Mouse (Mus musculus) urinary bladder, postnatal 14 days (tissue): Measurements from ENCODE around the gene Ykt6.
A peak's percentile ranks its signal among the peaks of the same experiment; 100 is the strongest.
"Not testable (repeated sequence)": the region's sequence is repeated elsewhere in the genome, so short reads cannot be mapped to it uniquely, and the experiment has no call there.

ENCODE experiments used
- DNase-seq: peaks from one replicate; pipeline ENCODE4 v3.0.0; 2021; ENCODE audit warnings: low spot score

Gene Ykt6

GRCm38 (mm10) chr11:5994880-5995279, 39.4 kb downstream of the Ykt6 start:
- DNase-seq = no peak

DNA sequence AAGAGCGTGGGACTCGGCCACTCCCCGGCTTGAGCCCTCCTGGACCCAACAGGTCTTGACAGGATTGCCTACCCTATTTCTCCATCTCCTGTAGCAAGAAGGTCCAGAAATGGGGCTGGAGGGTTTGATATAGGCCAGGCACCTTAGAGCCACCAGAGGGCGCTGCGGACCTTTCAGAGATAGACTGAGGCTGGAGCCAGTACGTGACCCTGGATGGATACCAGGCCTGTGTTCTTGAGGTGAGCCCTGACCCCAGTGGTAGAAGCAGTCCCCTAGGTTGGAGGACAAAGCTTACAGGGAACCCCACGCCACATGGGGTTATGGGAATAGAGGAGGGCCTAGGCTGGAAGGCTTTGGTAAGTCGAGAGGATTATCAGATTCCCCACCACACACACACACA, 40.5 kb downstream of the Ykt6 start:
- peak; percentile 89 for DNase-seq

GRCm38 (mm10) chr11:5998472-5998871, 43.0 kb downstream of the Ykt6 start:
- no peak for DNase-seq

DNA sequence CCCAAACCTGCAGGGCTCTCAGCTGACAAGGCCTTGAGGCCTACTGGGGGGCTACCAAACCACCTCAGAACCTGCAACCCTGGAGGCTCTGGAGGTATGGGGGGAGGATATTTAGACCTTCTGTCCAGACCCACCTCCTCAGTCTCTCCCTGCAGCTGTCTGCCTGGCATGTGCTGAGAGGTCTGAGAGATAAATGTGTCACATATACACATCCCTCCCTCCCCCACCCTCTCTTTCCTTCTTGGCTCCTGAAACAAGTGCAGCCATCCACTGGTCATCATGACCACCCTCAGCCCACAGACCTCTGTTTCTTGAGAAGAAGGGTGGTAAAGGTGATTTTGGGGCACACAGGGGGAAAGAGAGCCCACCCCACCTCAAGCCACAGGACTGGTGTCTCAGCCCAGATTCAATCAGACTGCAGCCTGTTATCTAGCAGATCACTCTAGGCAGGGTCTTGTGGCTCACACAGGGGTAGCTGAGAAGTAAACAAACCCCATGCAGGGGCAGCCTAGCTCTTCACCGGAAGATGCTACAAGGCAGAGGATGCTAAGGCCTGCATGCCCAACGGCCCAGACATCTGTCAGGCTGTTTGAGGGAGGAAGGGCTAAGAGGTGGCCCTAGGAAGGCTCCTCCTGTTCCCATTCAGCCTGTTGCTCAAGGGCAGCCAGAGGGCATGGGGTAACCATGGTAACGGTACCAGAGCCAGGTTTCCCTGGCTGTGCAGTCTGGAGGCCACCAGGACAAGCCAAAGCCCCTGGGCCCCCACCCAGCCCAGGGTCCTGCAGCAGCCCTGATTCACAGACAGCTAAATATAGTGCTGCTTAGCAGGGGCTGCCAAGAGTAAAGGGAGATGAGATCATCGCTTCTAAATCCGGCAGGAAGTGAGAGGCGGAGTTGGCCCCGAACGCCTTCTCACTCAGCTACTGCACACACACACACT, 44.6 kb downstream of the Ykt6 start:
- DNase-seq = peak; percentile 65

- no peak for DNase-seq
These were observed 45.6 kb downstream of the Ykt6 start for GRCm38 (mm10) chr11:6000961-6001682.

DNA sequence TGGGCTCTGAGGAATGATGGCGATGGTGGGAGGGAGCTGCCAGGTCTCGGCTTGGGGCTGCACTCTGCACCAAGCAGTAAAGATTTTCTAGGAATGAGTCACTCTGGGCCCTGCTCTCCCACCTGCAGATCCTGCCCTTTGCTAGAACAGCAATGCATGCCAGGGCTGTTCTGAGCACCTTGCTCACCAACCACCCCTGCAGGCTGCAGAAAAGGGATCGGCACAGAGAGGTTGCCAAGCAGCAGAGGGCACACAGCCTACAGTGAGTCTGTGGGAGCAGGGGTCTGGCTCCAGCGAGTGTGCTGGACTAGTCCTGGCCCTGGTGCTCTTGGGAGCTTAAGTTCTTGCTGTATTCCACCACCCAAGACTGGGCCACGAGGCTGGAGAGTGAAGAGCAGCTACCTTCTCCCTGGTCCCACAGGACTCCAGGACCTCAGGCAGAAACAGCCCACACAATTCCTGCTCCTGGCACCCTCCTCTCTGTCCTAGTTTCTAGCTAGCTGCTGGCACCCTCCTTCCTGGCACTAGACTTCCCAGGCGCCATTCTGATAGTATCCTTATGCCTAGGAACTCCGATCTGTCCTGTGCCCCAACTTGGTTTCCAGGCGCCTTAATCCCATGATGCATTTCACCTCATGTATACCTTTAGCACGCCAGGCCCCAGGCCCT, 46.6 kb downstream of the Ykt6 start:
- peak; percentile 31 for DNase-seq

DNA sequence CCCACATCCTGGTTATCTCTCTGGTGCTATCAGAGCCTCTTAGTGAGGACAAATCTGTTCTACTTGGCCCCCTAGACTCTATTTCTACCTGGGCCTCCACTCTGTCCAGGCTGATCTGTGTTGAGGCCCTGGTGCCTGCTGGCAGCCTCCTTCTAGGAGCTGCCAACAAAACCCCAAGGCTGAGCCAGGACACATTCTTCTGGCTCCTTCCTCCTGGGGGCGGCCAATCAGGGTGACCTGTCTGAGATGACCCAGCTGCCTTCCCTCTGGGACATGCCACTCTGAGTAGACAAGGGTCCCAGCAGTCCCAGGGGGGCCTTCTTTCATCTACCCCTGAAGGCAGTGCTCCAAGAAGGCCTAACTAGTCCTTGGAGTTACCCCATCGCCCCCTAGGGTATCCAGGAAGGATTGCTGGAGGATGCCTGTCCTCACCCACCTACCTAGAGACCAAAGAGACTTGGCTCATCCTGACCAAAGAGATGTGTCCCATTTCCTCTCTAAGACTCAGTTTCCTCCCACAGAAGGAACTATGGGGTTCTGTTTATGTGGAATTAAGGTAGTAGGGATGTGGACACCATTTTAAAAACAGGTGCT, 47.6 kb downstream of the Ykt6 start:
- no peak for DNase-seq

- not testable (repeated sequence) for DNase-seq
These were observed 50.0 kb downstream of the Ykt6 start for GRCm38 (mm10) chr11:6005374-6006043.

GRCm38 (mm10) chr11:6006351-6007009, 51.0 kb downstream of the Ykt6 start:
- DNase-seq = not testable (repeated sequence)

DNA sequence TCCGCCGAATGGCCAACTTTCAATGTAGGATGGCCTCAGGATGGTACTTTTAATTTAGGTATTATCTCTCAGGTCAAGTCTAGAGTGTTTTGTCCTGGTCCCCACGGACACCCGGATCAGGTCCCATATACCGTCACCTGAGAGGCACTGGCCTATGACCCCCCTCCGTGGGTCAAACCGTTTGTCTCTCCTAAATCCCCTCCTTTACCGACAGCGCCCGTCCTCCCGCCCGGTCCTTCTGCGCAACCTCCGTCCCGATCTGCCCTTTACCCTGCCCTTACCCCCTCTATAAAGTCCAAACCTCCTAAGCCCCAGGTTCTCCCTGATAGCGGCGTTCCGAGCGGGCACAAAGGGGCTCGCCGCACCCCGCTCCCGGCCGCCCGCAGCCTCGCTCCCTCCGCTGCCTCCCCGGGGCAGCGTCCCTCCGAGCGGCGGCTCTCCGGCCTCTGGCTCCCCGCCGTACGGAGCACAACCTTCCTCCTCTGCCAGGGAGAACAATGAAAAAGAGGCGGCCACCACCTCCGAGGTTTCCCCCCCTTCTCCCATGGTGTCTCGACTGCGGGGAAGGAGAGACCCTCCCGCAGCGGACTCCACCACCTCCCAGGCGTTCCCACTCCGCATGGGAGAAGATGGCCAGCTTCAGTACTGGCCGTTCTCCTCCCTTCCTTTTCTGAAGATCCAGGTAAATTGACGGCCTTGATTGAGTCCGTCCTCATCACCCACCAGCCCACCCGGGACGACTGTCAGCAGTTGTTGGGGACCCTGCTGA, 51.7 kb downstream of the Ykt6 start:
- not testable (repeated sequence) for DNase-seq

DNA sequence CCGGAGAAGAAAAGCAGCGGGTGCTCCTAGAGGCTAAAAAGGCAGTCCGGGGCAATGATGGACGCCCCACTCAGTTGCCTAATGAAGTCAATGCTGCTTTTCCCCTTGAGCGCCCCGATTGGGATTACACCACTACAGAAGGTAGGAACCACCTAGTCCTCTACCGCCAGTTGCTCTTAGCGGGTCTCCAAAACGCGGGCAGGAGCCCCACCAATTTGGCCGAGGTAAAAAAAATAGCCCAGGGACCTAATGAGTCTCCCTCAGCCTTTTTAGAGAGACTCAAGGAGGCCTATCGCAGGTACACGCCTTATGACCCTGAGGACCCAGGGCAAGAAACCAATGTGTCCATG, 52.3 kb downstream of the Ykt6 start:
- not testable (repeated sequence) for DNase-seq

DNA sequence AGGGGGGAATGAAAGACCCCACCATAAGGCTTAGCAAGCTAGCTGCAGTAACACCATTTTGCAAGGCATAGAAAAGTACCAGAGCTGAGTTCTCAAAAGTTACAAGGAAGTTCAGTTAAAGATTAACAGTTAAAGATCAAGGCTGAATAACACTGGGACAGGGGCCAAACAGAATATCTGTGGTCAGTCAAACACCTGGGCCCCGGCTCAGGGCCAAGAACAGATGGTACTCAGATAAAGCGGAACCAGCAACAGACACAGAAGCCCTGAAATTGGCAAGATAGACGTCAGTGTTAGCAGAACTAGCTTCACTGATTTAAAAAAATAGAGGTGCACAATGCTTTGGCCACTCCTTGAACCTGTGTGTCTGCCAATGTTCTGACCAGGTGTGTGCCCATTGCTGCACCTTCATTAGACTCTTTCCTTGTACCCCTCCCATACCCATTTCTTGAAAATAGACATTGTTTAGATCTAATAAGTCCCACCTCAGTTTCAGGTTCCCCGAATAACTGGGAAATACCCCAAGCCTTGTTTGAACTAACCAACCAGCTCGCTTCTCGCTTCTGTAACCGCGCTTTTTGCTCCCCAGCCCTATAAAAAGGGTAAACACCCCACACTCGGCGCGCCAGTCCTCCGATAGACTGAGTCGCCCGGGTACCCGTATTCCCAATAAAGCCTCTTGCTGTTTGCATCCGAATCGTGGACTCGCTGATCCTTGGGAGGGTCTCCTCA, 55.4 kb downstream of the Ykt6 start:
- not testable (repeated sequence) for DNase-seq

DNA sequence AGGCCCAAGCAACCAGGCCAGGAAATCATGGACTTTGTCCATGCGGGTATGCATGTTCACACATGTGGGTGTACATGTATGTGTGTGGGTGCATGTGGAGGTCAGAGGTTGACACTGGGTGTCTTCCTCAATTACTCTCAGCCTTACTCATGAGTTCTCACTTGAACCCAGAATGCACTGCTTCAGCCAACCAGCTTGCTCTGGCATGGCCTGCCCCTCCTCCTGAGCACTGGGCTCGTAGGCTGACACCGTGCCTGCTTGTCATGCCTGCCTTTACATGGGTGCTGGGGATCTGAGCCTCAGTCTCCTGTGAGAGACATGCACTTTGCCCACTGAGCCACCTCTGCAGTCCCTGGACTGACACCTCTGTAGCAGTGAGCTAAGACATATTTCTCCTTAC, 56.4 kb downstream of the Ykt6 start:
- DNase-seq = no peak

- no peak for DNase-seq
These were observed 57.9 kb downstream of the Ykt6 start for GRCm38 (mm10) chr11:6013359-6013758.

DNA sequence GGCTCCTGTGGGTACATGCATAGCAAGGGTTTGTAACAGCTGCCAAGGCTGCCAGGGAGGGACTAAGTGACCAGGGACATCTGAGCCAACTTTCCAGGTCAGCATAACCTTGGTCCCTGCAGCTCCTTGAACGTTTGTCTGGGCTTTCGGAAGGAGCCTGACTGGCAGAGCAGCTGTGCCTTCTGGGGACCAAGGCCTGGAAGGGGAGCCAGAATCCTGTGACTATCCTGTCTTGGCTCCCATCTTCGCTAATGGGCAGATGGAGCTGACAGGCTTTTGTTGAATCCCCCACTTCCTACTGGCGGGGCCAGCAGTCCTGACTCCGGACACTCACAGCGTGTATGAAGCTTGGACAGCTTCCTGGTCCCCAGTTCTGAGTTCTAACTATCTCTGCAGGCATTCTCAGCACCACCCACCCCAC, 59.5 kb downstream of the Ykt6 start:
- DNase-seq = no peak

- no peak for DNase-seq
These were observed 60.9 kb downstream of the Ykt6 start for GRCm38 (mm10) chr11:6016368-6016767.

GRCm38 (mm10) chr11:6016797-6017395, 61.4 kb downstream of the Ykt6 start:
- DNase-seq = no peak
